Mouse (Mus musculus): ENCODE results near the gene Nipa1. TPM values are rescaled to one million over a fixed set of nuclear protein-coding genes. Genes with fewer than 3 reads are reported as not detected.

Gene Nipa1
- 1 to 10 TPM in 19 of 26 experiments, under 1 TPM in 6, not detected in 1; 0.24 to 4.7 (median 1.7) TPM for total RNA-seq (2018; cell fraction: chromatin; rRNA removed)
- total RNA-seq (2018; cell fraction: cytosol; rRNA removed) = 1 to 10 TPM; 3.3 to 6.7 (median 5.5) TPM
- 1 to 10 TPM; 1.4 to 7.6 (median 3.8) TPM for total RNA-seq (2018; cell fraction: nucleus; rRNA removed)
- 4.1 to 8.0 TPM (median 4.2 TPM) in 3 replicates for polyA plus RNA-seq (2018)

GRCm38 (mm10) chr7:56019930-56020253 is at the start of gene Nipa1:
TSS of gene Nipa1 (minus strand) at chr7:56019954.
- Histone ChIP-seq H3K36me3 (ENCODE audit: inconsistent target) (no peaks in the 10 kb centered on the region), H3K27ac (no peak within 1 kb of the TSS), H3K79me2 (ENCODE audit: inconsistent target) (no peaks in the 10 kb centered on the region), H3K4me3 (ENCODE audit: inconsistent target) (peak within 1 kb of the TSS; percentile 62)
- WGBS (ENCODE audit: missing documents) = 45% methylated on average over 3 of the region's 3 CpGs

GRCm38 (mm10) chr7:56066634-56067033 is 46.9 kb upstream of the Nipa1 start:
- Histone ChIP-seq H3K4me3 (ENCODE audit: inconsistent target) (no peak overlapping the region), H3K36me3 (ENCODE audit: inconsistent target) (0 out of 2 replicates have a peak, but pooled peaks cover 12% of the 10 kb centered on the region), H3K79me2 (ENCODE audit: inconsistent target) (peaks cover 44% of the 10 kb centered on the region; the same call in 1 of the 2 replicates), H3K27ac (no peak overlapping the region)
- WGBS (ENCODE audit: missing documents) = 94% methylated on average over 1 of the region's 1 CpGs

GRCm38 (mm10) chr7:56066136-56066535 is 46.4 kb upstream of the Nipa1 start:
- H3K79me2 ChIP-seq (ENCODE audit: inconsistent target) = peaks cover 47% of the 10 kb centered on the region; the same call in 1 of the 2 replicates
- H3K36me3 ChIP-seq (ENCODE audit: inconsistent target) = 0 out of 2 replicates have a peak, but pooled peaks cover 13% of the 10 kb centered on the region
- 85% methylated on average over 2 of the region's 2 CpGs for WGBS (ENCODE audit: missing documents)
- no peak overlapping the region for H3K4me3 ChIP-seq (ENCODE audit: inconsistent target)
- H3K27ac ChIP-seq = no peak overlapping the region

GRCm38 (mm10) chr7:56064876-56065275 is 45.1 kb upstream of the Nipa1 start:
- Histone ChIP-seq H3K36me3 (ENCODE audit: inconsistent target) (0 out of 2 replicates have a peak, but pooled peaks cover 15% of the 10 kb centered on the region), H3K27ac (no peak overlapping the region)
- 100% methylated on average over 1 of the region's 1 CpGs for WGBS (ENCODE audit: missing documents)

GRCm38 (mm10) chr7:56055338-56055737 is 35.6 kb upstream of the Nipa1 start:
- H3K79me2 ChIP-seq (ENCODE audit: inconsistent target) = peaks cover 96% of the 10 kb centered on the region
- no peak overlapping the region for H3K4me3 ChIP-seq (ENCODE audit: inconsistent target)
- WGBS (ENCODE audit: missing documents) = 87% methylated on average over 3 of the region's 3 CpGs
- no peak overlapping the region for H3K27ac ChIP-seq
- H3K36me3 ChIP-seq (ENCODE audit: inconsistent target) = peaks cover 9% of the 10 kb centered on the region; the same call in 1 of the 2 replicates

More at GRCm38 (mm10) chr7:56064876-56065275, 45.1 kb upstream of the Nipa1 start:
- H3K4me3 ChIP-seq (ENCODE audit: inconsistent target) = no peak overlapping the region
- peaks cover 52% of the 10 kb centered on the region; the same call in 1 of the 2 replicates for H3K79me2 ChIP-seq (ENCODE audit: inconsistent target)

- Histone ChIP-seq H3K27ac (no peak overlapping the region), H3K4me3 (ENCODE audit: inconsistent target) (no peak overlapping the region), H3K79me2 (ENCODE audit: inconsistent target) (peaks cover 74% of the 10 kb centered on the region), H3K36me3 (ENCODE audit: inconsistent target) (peaks cover 9% of the 10 kb centered on the region; the same call in 1 of the 2 replicates)
Observed at GRCm38 (mm10) chr7:56052996-56053395, 33.2 kb upstream of the Nipa1 start.

DNA sequence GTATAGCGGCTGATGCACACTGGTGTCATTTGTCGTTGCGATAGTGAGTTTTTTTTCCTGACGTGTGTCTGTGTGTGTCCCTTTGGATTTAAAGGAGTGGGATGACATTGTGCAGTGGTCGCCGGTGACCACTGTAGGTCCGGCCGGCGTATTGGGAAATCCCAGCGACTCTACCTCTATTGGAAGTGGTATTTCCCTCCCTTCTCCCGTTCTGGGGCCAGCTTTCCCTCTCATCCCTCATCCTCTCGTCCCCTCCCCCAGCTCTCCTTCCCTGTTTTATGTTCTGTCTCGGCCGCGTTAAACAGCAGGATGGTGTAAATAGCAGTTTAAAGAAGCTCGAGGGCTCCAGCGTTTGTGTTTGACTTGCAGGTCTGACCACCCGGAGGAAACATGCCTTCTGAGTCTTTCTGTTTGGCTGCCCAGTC is 30.7 kb upstream of the Nipa1 start:
- 0% methylated on average over 18 of the region's 18 CpGs for WGBS (ENCODE audit: missing documents)
- peaks cover 50% of the 10 kb centered on the region for H3K79me2 ChIP-seq (ENCODE audit: inconsistent target)
- no peaks in the 10 kb centered on the region for H3K36me3 ChIP-seq (ENCODE audit: inconsistent target)
- peak overlapping the region; percentile 68 for H3K27ac ChIP-seq
- H3K4me3 ChIP-seq (ENCODE audit: inconsistent target) = peak overlapping the region; percentile 91

GRCm38 (mm10) chr7:56049831-56050321 is 30.1 kb upstream of the Nipa1 start, which contains the start of gene Herc2:
TSS of gene Herc2 (plus strand) at chr7:56050196.
- Histone ChIP-seq H3K4me3 (ENCODE audit: inconsistent target) (peak within 1 kb of the TSS; percentile 91), H3K27ac (peak within 1 kb of the TSS; percentile 68), H3K36me3 (ENCODE audit: inconsistent target) (no peaks in the 10 kb centered on the region), H3K79me2 (ENCODE audit: inconsistent target) (peaks cover 44% of the 10 kb centered on the region)
- WGBS (ENCODE audit: missing documents) = 2% methylated on average over 35 of the region's 47 CpGs

DNA sequence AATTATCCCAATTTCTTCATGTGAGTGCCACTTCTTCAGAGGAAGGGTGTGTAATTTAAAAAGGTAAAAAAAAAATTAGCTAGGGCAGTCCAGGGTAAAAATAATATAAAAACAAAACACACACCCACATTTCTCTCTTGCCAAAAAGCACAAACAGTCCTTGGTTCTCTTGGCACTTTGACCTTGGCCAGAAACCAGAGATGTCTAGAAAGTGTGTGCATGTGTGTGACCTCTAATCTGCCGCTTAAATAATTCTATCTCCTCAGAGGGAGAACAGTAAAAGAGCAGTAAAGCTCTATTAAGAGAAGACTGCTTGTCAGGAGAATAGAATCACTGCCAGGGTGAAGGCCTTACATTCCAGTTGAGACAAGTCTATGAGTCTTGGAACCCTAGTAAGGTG is 27.4 kb upstream of the Nipa1 start:
- Histone ChIP-seq H3K36me3 (ENCODE audit: inconsistent target) (no peaks in the 10 kb centered on the region), H3K4me3 (ENCODE audit: inconsistent target) (no peak overlapping the region), H3K79me2 (ENCODE audit: inconsistent target) (peaks cover 17% of the 10 kb centered on the region), H3K27ac (no peak overlapping the region)
- 93% methylated on average over 1 of the region's 1 CpGs for WGBS (ENCODE audit: missing documents)

- Histone ChIP-seq H3K27ac (no peak overlapping the region), H3K79me2 (ENCODE audit: inconsistent target) (no peaks in the 10 kb centered on the region), H3K36me3 (ENCODE audit: inconsistent target) (no peaks in the 10 kb centered on the region), H3K4me3 (ENCODE audit: inconsistent target) (no peak overlapping the region)
- 97% methylated on average over 3 of the region's 3 CpGs for WGBS (ENCODE audit: missing documents)
Observed at GRCm38 (mm10) chr7:56044267-56044629, 24.5 kb upstream of the Nipa1 start.

DNA sequence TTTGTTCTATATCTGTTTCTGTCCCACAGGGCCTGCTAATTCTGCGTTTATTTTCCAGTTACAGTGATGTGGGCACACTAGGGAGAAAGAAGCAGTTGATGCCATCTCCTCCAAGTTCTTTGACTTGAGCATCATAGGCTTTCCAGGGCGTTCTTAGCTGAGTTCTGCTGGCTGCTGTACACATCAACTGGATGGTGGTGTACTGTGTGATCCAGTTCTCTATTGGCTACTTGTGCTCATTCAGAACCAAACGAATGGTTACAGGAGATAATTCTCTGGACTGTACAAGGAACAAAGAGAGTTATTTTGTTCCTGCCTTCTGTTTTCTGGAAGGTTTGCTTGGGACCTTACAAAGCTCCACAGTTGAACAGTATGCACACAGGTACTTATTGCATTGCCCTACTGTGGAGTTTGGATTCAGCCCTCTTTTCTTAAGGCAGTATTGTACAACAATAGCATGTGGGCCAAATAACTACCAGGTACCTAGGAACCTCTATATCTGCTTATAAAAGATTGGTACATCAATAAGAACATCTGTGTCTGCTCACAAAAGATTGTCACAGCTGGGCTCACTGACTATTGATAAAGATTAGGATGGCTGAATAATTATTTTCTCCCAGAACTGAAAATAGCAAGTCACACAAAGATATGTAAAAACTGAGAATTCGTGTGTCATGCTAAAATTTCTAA is 24.0 kb upstream of the Nipa1 start:
- WGBS (ENCODE audit: missing documents) = 93% methylated on average over 4 of the region's 4 CpGs

GRCm38 (mm10) chr7:56042353-56042752 is 22.6 kb upstream of the Nipa1 start:
- H3K4me3 ChIP-seq (ENCODE audit: inconsistent target) = no peak overlapping the region
- H3K36me3 ChIP-seq (ENCODE audit: inconsistent target) = no peaks in the 10 kb centered on the region
- WGBS (ENCODE audit: missing documents) = 28% methylated on average over 5 of the region's 5 CpGs
- no peaks in the 10 kb centered on the region for H3K79me2 ChIP-seq (ENCODE audit: inconsistent target)
- no peak overlapping the region for H3K27ac ChIP-seq

More for the DNA sequence above, 24.0 kb upstream of the Nipa1 start:
- H3K4me3 ChIP-seq (ENCODE audit: inconsistent target) = no peak overlapping the region
- no peaks in the 10 kb centered on the region for H3K36me3 ChIP-seq (ENCODE audit: inconsistent target)
- H3K27ac ChIP-seq = no peak overlapping the region
- no peaks in the 10 kb centered on the region for H3K79me2 ChIP-seq (ENCODE audit: inconsistent target)

GRCm38 (mm10) chr7:56023586-56023985 is 3.8 kb upstream of the Nipa1 start:
- H3K4me3 ChIP-seq (ENCODE audit: inconsistent target) = no peak overlapping the region
- no peaks in the 10 kb centered on the region for H3K79me2 ChIP-seq (ENCODE audit: inconsistent target)
- no peak overlapping the region for H3K27ac ChIP-seq
- WGBS (ENCODE audit: missing documents) = 92% methylated on average over 3 of the region's 3 CpGs
- no peaks in the 10 kb centered on the region for H3K36me3 ChIP-seq (ENCODE audit: inconsistent target)

DNA sequence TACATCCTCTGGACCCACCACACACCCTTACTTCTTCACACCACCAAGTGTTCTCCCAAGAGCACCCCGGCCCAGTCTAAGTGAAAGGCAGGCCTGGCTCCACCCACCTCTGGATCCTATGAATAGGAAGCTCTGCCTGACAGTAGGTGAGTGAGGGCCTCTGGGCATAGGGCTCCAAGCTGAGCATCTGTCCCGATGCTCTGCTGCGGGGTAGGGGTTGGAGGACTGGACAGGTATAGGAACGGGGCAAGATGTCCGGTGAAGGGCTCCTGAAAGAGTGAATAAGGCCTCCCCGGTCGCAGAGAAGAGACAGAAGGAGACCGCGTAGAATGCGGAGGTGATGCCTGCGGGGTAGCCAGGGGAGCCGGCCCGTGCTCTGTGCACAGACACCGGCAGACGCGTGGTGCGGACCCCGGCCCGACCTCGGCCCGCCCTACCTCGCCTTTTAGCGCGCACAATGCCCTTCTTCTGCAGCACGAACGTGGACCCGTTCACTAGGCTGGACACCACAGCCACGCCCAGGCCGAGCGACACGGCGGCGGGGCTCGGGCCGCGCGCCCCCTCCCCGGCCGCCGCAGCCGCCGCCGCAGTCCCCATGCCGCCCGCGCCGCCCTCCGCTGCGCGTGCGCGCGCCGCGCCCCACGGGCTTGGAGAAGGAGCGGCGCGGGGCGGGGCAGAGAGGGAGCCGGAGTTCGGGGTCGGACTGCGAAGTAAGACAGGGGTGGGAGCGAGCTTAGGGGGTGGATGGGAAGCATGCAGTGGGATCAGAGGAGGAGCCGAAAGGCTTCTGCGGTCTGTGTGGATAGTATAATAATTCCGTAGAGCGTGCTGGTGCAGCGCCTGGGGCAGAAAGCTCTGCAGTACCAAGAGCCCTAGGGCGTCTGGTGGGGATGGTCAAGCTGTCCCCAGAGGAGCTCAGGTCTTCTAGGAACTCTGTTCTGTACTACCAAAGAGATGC is 503 bp downstream of the Nipa1 start:
- H3K4me3 ChIP-seq (ENCODE audit: inconsistent target) = peak overlapping the region; percentile 62
- no peaks in the 10 kb centered on the region for H3K79me2 ChIP-seq (ENCODE audit: inconsistent target)
- H3K27ac ChIP-seq = no peak overlapping the region
- no peaks in the 10 kb centered on the region for H3K36me3 ChIP-seq (ENCODE audit: inconsistent target)
- WGBS (ENCODE audit: missing documents) = 2% methylated on average over 61 of the region's 71 CpGs
